Mouse (Mus musculus): ENCODE results near the gene Tc2n.
"Not testable (repeated sequence)": the region's sequence is repeated elsewhere in the genome, so short reads cannot be mapped to it uniquely, and the experiment has no call there.

Gene Tc2n

GRCm38 (mm10) chr12:101718054-101718754 is at the start of gene Tc2n:
Tc2n (minus strand) TSS chr12:101718523.
- DNase-seq = peak; percentile 92 to 95

- peak; percentile 18 to 20 for DNase-seq
These were observed 49.2 kb upstream of the Tc2n start for GRCm38 (mm10) chr12:101767306-101768053.

GRCm38 (mm10) chr12:101766228-101766852 is 48.0 kb upstream of the Tc2n start:
- no peak for DNase-seq

DNA sequence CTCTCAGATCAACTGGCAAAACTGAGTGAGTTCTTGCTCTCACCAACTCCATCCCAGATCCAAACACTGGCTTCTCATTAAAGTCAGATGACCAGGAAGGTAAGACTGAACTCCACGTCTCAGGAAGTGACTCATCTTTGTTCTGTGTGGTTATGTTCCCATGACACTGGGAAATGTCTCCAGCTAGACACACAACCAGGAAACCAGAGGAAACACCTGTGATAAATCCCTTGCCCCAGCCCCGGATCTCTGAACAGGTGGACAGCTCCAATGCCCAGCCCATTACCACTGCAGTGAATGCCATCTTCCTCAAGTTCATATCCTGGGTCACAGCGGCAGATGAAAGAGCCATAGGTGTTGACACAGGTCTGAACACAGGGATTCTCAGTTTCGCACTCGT is 46.5 kb upstream of the Tc2n start:
- no peak for DNase-seq

GRCm38 (mm10) chr12:101763065-101763464 is 44.7 kb upstream of the Tc2n start:
- no peak for DNase-seq

DNA sequence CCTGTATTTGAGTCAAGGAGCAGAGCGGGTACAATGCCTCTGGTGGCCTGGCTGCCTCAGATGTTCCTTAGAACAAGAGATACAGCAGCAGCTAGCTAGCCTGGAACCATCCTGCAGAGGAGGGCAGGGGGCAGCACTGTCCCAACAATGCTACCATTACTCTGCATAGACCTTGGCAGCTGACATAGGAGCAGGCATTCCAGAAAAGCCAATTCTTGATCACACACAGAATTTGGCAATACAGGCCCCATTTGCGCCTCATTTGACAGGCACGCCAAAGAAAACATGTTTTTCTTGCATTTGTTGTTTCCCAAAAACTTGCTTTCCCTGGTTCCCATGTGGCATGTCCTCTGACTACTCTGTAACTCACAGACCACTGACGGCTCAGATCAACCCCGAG is 43.7 kb upstream of the Tc2n start:
- DNase-seq = no peak

DNA sequence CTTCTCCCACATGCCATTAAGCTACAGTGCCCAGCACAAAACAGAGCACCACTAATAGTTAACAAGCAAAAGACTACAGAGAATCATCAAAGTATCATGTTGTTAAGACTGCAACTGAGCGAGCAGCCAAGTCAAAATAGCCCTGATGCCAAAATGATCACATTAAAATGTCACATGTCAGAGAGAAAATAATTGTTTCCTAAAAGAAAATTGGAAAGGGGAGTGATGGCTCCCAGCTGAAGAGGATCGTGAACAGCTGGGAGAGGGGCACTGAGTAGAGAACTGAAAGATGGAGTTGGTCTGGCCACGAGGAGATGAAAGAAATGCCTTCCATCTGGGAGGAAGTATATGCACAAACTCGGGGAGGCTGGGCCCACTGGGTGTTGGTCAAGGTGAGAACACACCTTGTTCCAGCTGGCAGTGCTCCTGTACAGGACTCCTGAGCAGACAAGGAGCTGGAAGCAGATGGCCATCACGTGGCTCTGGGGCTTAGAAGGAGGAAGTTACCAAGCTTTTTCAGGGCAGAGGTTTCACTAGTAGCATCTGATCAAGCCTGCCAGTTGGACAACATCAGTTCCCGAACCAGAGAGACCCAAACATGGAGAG is 41.2 kb upstream of the Tc2n start:
- DNase-seq = no peak

DNA sequence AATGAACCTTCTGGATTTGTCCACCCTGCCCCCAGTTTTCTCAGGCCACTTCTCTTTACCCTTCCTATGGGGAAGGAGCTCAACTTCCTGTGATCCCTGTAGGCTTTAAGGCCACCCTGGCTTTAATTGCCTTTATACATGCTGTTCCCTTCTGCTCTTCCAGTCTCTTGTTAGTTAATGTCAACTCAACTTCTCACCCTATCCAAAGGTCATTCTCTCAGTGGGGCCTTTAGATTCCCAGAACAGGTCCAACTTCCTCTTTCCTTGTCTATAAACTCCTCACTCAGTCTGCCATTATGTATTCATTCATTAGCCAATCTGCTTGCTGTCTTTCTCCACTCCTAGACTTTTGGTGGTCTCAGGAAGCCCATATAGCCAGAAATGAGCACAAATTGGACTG is 40.4 kb upstream of the Tc2n start:
- DNase-seq = no peak

GRCm38 (mm10) chr12:101742375-101742774 is 24.1 kb upstream of the Tc2n start:
- DNase-seq = no peak

GRCm38 (mm10) chr12:101740486-101740885 is 22.2 kb upstream of the Tc2n start:
- DNase-seq = no peak

- DNase-seq = peak in 1 of 2 experiments; percentile 14
These were observed 21.7 kb upstream of the Tc2n start for GRCm38 (mm10) chr12:101740045-101740444.

DNA sequence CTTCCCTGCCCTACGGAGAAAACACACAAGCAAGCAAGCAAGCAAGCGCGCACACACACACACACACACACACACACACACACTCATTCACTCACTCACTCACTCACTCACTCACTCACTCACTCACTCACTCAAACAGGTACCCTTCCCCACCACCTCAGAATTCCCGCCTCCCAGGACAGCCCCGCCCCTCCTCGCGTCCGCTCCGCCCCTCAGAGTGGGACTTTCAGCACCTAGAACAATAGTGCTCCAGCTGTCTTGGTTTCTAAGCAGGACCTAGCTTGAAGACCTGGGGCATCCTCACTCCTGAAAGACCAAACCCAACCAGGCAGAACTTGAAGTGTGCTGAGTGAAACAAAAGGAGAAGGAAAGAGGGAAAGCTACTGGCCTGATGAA is 430 bp upstream of the Tc2n start:
- peak; percentile 32 to 49 for DNase-seq

DNA sequence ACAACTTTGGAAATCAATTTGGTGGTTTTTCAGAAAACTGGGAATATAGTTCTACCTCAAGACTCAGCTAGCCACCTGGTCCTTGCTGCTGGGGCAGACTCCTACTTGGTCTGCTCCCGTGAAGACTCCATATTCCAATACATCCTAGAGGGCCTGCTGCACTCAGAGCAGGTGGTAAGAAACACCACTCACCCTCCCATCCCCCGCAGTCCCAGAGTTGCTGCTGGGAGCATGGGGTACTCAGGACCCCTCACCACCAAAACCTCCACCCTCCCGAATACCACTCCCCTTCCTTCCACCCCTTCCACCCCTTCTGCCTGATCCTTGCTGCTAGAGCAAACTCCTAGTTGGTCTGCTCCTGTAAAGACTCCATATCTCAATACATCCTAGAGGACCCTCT is 19.1 kb downstream of the Tc2n start:
- DNase-seq = no peak

DNA sequence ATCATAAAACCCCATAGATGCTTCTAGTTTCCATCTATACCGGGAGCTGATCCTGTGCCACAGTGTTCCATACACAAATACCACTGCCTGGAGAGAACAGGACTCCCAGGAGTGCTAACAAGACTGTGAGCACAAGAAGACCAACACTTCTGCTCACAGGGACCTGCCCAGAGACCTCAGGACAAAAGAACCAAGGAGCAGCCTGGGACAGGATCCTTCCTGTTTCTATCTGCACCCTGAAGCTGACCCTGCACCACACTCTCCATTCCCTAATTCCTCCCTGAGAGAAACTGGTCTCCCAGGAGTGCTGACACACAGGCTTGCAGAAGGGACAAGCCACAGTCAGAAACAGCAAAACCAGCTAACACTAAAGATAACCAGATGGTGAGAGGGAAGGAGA is 21.8 kb downstream of the Tc2n start:
- no peak for DNase-seq

DNA sequence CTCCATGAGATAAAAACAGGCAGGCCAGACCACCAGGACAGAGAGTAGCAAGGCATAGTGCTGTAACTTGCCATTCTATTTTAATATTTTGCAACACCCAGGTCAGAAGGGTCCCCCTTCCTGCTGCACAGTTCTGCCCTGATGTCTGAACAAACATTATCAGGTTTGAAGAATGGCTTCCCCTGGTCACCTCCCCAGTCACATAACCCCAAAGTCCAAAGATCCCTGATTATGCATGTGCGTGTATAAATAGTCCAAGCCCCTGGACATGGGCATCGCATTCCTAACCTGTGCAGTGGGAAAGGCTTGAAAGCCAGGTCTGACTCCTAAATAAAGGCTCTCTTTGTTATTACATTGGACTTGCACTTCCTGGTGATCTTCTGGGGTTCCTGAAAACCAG is 37.8 kb downstream of the Tc2n start:
- DNase-seq = no peak

DNA sequence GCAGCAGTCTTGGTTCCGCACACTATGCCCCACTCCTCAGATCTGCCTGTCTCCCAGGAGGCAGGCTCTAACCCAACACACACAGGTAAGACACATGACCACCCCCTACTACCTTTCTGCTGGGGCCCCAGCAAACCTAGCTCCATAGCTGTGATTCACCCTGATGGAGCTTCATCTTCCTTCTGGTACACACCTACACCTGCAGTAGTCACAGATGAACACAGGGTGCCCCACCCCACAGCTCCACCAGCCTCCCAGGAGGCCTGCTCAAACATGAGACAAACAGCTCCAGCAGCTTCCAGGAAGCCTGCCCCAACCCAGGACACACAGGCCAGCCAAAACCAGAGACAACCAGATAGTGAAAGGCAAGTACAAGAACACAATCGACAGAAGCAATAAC is 50.8 kb downstream of the Tc2n start:
- DNase-seq = no peak

GRCm38 (mm10) chr12:101633137-101633536 is 85.2 kb downstream of the Tc2n start:
- no peak for DNase-seq

- DNase-seq = not testable (repeated sequence)
These were observed 111.7 kb downstream of the Tc2n start for GRCm38 (mm10) chr12:101606622-101607021.
